Mouse (Mus musculus): Measurements from ENCODE around the gene Faf2.

- TF ChIP-seq CTCF (conservative IDR thresholded peaks at IDR 0.05; ENCODE audit: insufficient read depth, insufficient read length, low read depth, low read length), result no peak
- no peak for TF ChIP-seq POLR2A (IDR thresholded peaks at IDR 0.05; ENCODE audit: low read depth, low read length)
Measured at GRCm38 (mm10) chr13:54680184-54680853, 58.7 kb downstream of the Faf2 start.
